Mouse (Mus musculus) NIH3T3 (cell line): ENCODE data around the gene Cacng8.
A peak's percentile ranks its signal among the peaks of the same experiment; 100 is the strongest.

Experiments
- DNase-seq: peaks from one replicate; pipeline ENCODE4 v3.0.0-alpha.2; 2012; ENCODE audit warnings: low read depth

The Cacng8 gene

GRCm38 (mm10) chr7:3390413-3391080, at the start of gene Cacng8:
Gene Cacng8, plus strand, starts transcription at chr7:3390683.
- DNase-seq, result no peak

GRCm38 (mm10) chr7:3343861-3344260, 46.6 kb upstream of the Cacng8 start:
- no peak for DNase-seq

- no peak for DNase-seq
Measured at GRCm38 (mm10) chr7:3345301-3345700, 45.2 kb upstream of the Cacng8 start.

- DNase-seq, result no peak
Measured at GRCm38 (mm10) chr7:3347366-3348287, 42.9 kb upstream of the Cacng8 start.

GRCm38 (mm10) chr7:3348326-3348725, 42.2 kb upstream of the Cacng8 start:
- no peak for DNase-seq

GRCm38 (mm10) chr7:3349775-3350174, 40.7 kb upstream of the Cacng8 start:
- no peak for DNase-seq

- no peak for DNase-seq
Measured at GRCm38 (mm10) chr7:3351536-3351935, 38.9 kb upstream of the Cacng8 start.

GRCm38 (mm10) chr7:3354850-3355249, 35.6 kb upstream of the Cacng8 start:
- no peak for DNase-seq

GRCm38 (mm10) chr7:3360678-3361077, 29.8 kb upstream of the Cacng8 start:
- no peak for DNase-seq

GRCm38 (mm10) chr7:3365547-3366279, 24.8 kb upstream of the Cacng8 start:
- DNase-seq, result no peak

- DNase-seq, result no peak
Measured at GRCm38 (mm10) chr7:3366705-3367516, 23.6 kb upstream of the Cacng8 start.

- no peak for DNase-seq
Measured at GRCm38 (mm10) chr7:3367569-3367968, 22.9 kb upstream of the Cacng8 start.

GRCm38 (mm10) chr7:3368311-3368710, 22.2 kb upstream of the Cacng8 start:
- DNase-seq, result no peak

GRCm38 (mm10) chr7:3369189-3369588, 21.3 kb upstream of the Cacng8 start:
- DNase-seq, result peak; percentile 12

- no peak for DNase-seq
Measured at GRCm38 (mm10) chr7:3370407-3370806, 20.1 kb upstream of the Cacng8 start.

GRCm38 (mm10) chr7:3372376-3372775, 18.1 kb upstream of the Cacng8 start:
- DNase-seq, result no peak

- no peak for DNase-seq
Measured at GRCm38 (mm10) chr7:3373754-3374153, 16.7 kb upstream of the Cacng8 start.

GRCm38 (mm10) chr7:3376831-3377230, 13.7 kb upstream of the Cacng8 start:
- DNase-seq, result peak; percentile 84

GRCm38 (mm10) chr7:3382123-3382522, 8.4 kb upstream of the Cacng8 start:
- DNase-seq, result no peak

- peak; percentile 47 for DNase-seq
Measured at GRCm38 (mm10) chr7:3384807-3385319, 5.6 kb upstream of the Cacng8 start.

- peak; percentile 60 for DNase-seq
Measured at GRCm38 (mm10) chr7:3386036-3386730, 4.3 kb upstream of the Cacng8 start.
